Mouse (Mus musculus): ENCODE data around the gene Cmip.

DNA sequence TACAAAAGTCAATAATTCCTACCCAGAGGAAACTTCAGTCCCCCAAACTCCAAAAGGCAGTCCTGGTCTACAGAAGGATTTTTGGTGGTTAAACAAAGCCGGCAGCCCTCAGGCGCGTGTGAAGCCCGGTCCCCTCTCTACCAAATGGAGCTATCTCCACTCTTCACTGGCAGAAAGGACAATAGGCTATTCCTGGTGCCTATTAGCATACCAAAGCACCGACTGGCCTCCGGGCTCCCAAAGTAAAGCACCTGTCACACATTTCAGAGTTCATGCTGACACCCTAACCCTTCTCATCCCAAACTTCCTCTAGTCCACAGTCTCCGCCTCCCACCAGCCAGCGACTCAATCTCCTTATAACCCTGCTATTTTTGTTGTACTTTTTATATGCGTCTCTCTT lies 236.7 kb downstream of the Cmip start:
- no peak for TF ChIP-seq CTCF (IDR thresholded peaks at IDR 0.05; ENCODE audit: borderline replicate concordance, insufficient read depth, low read length)
- no peak for TF ChIP-seq POLR2A (IDR thresholded peaks at IDR 0.05; ENCODE audit: low read depth, low read length)
